Mouse (Mus musculus): ENCODE results near the gene Pfn3. TPM values are rescaled to one million over a fixed set of nuclear protein-coding genes. Genes with fewer than 3 reads are reported as not detected.

The Pfn3 gene
- polyA plus RNA-seq, 1 experiment from 2014 or later = not detected

DNA sequence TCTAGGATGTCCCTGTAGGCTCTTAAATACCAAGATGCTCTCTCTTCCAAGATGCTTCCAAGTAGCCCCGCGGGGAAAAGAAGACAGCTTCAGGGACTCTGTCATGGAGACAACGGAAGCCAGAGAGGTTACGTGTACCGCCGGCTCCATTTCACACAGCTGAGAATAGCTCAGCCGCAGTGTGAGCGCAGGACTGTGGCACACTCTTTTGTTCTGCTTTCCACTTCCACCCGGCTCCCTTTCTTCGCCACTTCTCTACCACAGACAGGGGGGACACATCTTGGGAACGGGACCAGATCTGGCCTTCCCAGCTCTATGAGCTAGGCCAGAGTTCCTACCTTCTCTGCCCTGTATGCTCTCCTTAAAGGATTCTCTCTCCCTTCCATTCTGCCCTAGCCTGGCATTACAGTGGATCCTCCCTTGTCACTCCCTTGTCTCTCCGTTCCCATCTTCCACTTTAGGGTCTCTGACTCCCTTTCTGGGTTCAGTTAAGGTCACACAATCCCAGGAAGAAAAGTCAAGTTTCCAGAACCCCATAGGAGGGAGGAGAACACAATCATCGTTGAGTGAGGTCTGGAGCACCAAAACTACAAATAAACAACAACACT is 9.1 kb downstream of the Pfn3 start:
- 53% methylated on average over 13 of the region's 13 CpGs for WGBS
- H3K4me1 ChIP-seq (ENCODE audit: control insufficient read depth, insufficient read depth, low read length) = peaks cover 8% of the 10 kb centered on the region
- peak overlapping the region; percentile 75 for H3K27ac ChIP-seq (replicated peaks; ENCODE audit: low read depth, low read length)
- H3K9ac ChIP-seq (replicated peaks; ENCODE audit: low read length) = peak overlapping the region; percentile 28; the same call in 1 of the 2 replicates
- 0 out of 2 replicates have a peak, but pooled peaks have one; percentile 12 for ATAC-seq (ENCODE audit: low FRiP score, low TSS enrichment)
- DNase-seq = no peak
- peak overlapping the region; percentile 16 for H3K4me2 ChIP-seq (ENCODE audit: low read length)
- H3K4me3 ChIP-seq (replicated peaks; ENCODE audit: low read depth, low read length) = no peak overlapping the region
- H3K36me3 ChIP-seq (ENCODE audit: control insufficient read depth, insufficient read depth, low read length) = no peaks in the 10 kb centered on the region
- H3K27me3 ChIP-seq (ENCODE audit: control insufficient read depth, insufficient read depth, low read length) = no peaks in the 10 kb centered on the region
- no peaks in the 10 kb centered on the region for H3K9me3 ChIP-seq (ENCODE audit: control insufficient read depth, low read length)

DNA sequence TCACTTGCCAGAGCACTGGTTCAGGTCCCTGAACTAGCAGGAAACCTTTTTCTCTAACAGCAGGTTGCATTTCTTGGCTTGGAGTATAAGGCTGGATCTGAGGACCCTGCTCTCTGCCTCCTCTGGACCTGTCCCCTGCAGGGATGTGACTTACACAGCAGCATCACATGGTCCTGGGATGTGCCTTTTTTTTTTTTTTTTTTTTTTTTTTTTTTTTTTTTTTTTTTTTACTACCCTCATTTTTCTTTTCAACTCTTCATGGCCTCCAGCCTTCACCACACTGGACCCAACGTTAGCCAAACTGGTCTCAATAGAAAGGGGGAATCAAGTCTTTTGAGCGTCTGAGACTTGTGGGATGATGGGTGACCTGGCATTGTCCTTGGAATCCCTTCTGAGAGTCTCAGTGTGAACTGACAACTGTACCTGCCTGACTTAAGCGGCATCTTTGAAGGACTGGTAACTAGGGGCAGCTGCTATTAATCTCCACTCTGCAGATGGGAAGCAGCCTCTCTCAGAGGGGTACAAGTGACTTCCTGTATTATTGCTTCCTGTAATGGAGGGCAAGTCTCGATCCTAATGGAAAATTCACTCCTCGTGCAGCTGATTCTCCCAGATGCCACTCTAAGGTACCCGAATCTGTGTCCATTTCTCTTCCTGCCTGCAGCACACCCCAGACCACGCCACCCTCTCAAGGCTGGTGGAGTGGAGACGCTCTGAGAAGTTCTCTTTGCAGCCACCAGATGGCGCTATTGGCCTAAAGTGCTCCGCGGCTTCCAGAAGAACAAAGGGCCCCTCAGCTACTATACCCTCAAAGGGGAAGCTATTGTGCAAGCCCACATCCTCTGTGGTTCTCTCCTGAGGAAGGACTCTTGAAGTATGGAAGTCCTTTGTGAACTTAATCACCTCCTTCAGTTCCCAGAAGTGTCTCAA is 9.9 kb downstream of the Pfn3 start:
- Histone ChIP-seq H3K4me2 (ENCODE audit: low read length) (peak overlapping the region; percentile 16), H3K4me3 (replicated peaks; ENCODE audit: low read depth, low read length) (no peak overlapping the region), H3K9me3 (ENCODE audit: control insufficient read depth, low read length) (no peaks in the 10 kb centered on the region), H3K9ac (replicated peaks; ENCODE audit: low read length) (peak overlapping the region; percentile 28; the same call in 1 of the 2 replicates), H3K4me1 (ENCODE audit: control insufficient read depth, insufficient read depth, low read length) (peaks cover 8% of the 10 kb centered on the region), H3K27ac (replicated peaks; ENCODE audit: low read depth, low read length) (peak overlapping the region; percentile 75), H3K36me3 (ENCODE audit: control insufficient read depth, insufficient read depth, low read length) (no peaks in the 10 kb centered on the region), H3K27me3 (ENCODE audit: control insufficient read depth, insufficient read depth, low read length) (no peaks in the 10 kb centered on the region)
- DNase-seq (peak; percentile 96), ATAC-seq (ENCODE audit: low FRiP score, low TSS enrichment) (peak; percentile 85)
- 14% methylated on average over 11 of the region's 11 CpGs for WGBS

DNA sequence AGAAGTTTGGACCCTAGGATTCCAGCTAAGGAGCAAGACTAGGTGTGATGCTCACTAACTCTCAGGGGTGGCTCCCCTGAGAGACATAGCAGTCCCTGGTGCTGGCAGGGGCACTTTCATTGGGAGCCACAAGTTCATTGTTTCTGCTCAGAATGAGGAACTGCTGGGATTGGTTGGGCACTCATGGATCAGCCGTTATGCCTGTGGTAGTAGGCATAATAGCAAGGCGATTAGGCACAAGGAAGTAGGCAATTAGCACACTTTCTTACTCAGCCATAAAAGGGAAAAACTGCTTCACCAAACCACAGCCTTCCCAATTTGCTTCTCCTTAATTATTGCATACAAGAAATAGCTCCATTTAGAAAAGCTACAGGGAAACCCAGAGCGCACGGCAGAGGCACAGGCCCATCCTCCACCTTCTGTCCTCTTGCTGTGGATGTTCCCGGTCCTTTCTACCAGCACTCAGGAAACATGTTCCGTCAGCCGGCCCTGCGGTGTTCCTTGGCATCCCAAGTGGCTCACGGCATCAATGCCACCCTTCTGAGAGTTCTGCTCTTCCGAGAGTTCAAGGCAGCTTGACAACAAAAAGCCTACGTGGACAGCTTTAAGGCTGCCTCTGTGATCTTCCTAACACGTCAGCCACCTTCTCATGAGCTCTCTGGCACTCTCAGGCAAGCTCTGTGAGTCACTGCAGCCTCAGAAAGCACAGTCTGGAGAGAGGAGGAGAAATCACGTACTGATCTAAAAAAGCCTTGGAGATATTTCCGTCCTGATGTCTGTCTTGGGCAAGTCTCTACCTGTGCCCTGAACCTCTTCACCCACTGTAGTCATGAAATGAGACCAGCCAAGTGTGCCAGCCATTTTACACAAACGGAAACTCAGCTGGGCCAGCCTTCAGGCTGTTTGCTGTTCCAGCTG is 10.8 kb downstream of the Pfn3 start:
- Histone ChIP-seq H3K9me3 (ENCODE audit: control insufficient read depth, low read length) (no peaks in the 10 kb centered on the region), H3K4me3 (replicated peaks; ENCODE audit: low read depth, low read length) (no peak overlapping the region), H3K36me3 (ENCODE audit: control insufficient read depth, insufficient read depth, low read length) (no peaks in the 10 kb centered on the region), H3K4me2 (ENCODE audit: low read length) (no peak overlapping the region), H3K27me3 (ENCODE audit: control insufficient read depth, insufficient read depth, low read length) (no peaks in the 10 kb centered on the region), H3K4me1 (ENCODE audit: control insufficient read depth, insufficient read depth, low read length) (peaks cover 8% of the 10 kb centered on the region), H3K9ac (replicated peaks; ENCODE audit: low read length) (no peak overlapping the region), H3K27ac (replicated peaks; ENCODE audit: low read depth, low read length) (peak overlapping the region; percentile 32; the same call in 1 of the 2 replicates)
- WGBS = 76% methylated on average over 15 of the region's 15 CpGs
- no peak for ATAC-seq (ENCODE audit: low FRiP score, low TSS enrichment)
- DNase-seq = no peak

DNA sequence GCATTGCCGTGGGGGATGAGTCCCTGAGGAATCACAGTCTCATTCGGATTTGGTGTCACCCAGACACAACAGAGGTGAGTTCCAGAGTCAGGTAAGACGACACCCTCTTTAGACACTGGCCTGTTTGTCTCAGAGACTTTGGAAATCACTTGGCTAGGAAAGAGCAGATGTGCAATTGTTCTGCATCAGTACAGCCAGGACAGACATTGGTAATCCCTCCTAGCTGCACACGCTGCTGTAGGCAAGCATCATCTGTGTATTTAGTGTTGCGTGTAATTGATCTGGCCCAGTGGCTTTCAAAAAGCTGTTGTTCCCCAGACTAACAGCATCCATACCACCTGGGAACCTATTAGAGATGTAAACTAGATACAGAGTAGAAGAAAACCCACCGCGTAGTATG is 11.8 kb downstream of the Pfn3 start:
- WGBS = 56% methylated on average over 7 of the region's 7 CpGs
- H3K36me3 ChIP-seq (ENCODE audit: control insufficient read depth, insufficient read depth, low read length) = no peaks in the 10 kb centered on the region
- ATAC-seq (ENCODE audit: low FRiP score, low TSS enrichment) (no peak), DNase-seq (peak; percentile 20)
- H3K27me3 ChIP-seq (ENCODE audit: control insufficient read depth, insufficient read depth, low read length) = no peaks in the 10 kb centered on the region
- H3K27ac ChIP-seq (replicated peaks; ENCODE audit: low read depth, low read length) = peak overlapping the region; percentile 32; the same call in 1 of the 2 replicates
- H3K4me3 ChIP-seq (replicated peaks; ENCODE audit: low read depth, low read length) = no peak overlapping the region
- H3K4me1 ChIP-seq (ENCODE audit: control insufficient read depth, insufficient read depth, low read length) = peaks cover 8% of the 10 kb centered on the region
- H3K4me2 ChIP-seq (ENCODE audit: low read length) = no peak overlapping the region
- no peak overlapping the region for H3K9ac ChIP-seq (replicated peaks; ENCODE audit: low read length)
- no peaks in the 10 kb centered on the region for H3K9me3 ChIP-seq (ENCODE audit: control insufficient read depth, low read length)

DNA sequence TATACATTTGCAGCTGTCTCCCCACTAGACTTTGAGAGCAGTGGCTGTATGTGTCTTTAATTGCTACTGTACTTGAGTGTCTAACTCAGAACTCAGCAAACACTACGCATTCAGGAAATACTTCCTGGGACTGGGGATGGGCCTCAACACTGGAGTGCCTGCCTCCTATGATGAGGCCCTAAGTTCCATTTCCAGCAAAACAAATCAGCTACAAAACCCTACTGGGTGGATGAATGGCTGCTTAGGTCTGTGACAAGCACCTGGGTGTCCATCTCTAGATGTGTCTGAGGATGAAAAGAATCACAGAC is 15.0 kb downstream of the Pfn3 start:
- H3K9me3 ChIP-seq (ENCODE audit: control insufficient read depth, low read length) = no peaks in the 10 kb centered on the region
- peaks cover 3% of the 10 kb centered on the region; the same call in 1 of the 2 replicates for H3K4me1 ChIP-seq (ENCODE audit: control insufficient read depth, insufficient read depth, low read length)
- no peak overlapping the region for H3K9ac ChIP-seq (replicated peaks; ENCODE audit: low read length)
- H3K27ac ChIP-seq (replicated peaks; ENCODE audit: low read depth, low read length) = no peak overlapping the region
- H3K27me3 ChIP-seq (ENCODE audit: control insufficient read depth, insufficient read depth, low read length) = no peaks in the 10 kb centered on the region
- ATAC-seq (ENCODE audit: low FRiP score, low TSS enrichment) = no peak
- WGBS = 91% methylated on average over 1 of the region's 1 CpGs
- no peaks in the 10 kb centered on the region for H3K36me3 ChIP-seq (ENCODE audit: control insufficient read depth, insufficient read depth, low read length)
- no peak overlapping the region for H3K4me2 ChIP-seq (ENCODE audit: low read length)
- no peak overlapping the region for H3K4me3 ChIP-seq (replicated peaks; ENCODE audit: low read depth, low read length)
- no peak for DNase-seq

DNA sequence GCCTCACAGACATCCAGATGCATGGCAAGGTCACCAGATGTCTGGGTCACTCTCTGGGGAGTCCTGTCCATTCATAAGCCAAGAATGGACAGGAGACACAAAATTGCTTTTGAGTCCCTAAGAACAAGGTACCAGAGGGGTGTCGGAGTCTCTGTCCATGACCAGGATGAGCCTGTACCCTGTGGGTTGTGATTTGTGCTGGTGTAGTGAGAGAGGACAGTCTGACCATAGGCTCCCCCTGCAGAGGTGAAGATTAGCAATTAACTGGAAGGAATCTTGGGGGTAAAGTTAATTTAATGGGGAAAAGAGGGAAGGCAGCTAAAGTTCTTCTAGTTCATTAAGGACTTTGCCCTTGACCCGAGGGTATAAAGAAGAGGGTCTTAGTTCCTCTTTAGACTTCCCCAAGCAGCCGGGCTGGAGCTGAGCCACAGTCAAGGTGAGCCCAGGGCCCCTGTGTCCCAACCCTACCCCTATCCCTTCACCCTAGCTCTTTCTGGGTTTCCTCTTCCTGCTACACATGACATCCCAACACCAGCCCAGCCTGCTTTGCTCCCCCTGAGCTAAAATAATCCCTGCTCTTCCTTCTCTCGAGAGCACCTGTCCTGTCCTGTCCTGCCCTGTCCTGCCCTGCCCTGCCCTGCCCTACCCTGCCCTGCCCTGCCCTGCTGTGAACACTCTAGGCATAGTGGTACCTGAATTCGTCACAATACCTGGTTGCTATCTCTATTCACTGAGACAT is 15.6 kb downstream of the Pfn3 start:
- H3K27ac ChIP-seq (replicated peaks; ENCODE audit: low read depth, low read length) = no peak overlapping the region
- 61% methylated on average over 5 of the region's 5 CpGs for WGBS
- H3K4me2 ChIP-seq (ENCODE audit: low read length) = no peak overlapping the region
- H3K9me3 ChIP-seq (ENCODE audit: control insufficient read depth, low read length) = no peaks in the 10 kb centered on the region
- no peaks in the 10 kb centered on the region for H3K27me3 ChIP-seq (ENCODE audit: control insufficient read depth, insufficient read depth, low read length)
- H3K9ac ChIP-seq (replicated peaks; ENCODE audit: low read length) = no peak overlapping the region
- no peaks in the 10 kb centered on the region for H3K36me3 ChIP-seq (ENCODE audit: control insufficient read depth, insufficient read depth, low read length)
- H3K4me1 ChIP-seq (ENCODE audit: control insufficient read depth, insufficient read depth, low read length) = peaks cover 3% of the 10 kb centered on the region; the same call in 1 of the 2 replicates
- H3K4me3 ChIP-seq (replicated peaks; ENCODE audit: low read depth, low read length) = no peak overlapping the region
- ATAC-seq (ENCODE audit: low FRiP score, low TSS enrichment) (no peak), DNase-seq (no peak)

DNA sequence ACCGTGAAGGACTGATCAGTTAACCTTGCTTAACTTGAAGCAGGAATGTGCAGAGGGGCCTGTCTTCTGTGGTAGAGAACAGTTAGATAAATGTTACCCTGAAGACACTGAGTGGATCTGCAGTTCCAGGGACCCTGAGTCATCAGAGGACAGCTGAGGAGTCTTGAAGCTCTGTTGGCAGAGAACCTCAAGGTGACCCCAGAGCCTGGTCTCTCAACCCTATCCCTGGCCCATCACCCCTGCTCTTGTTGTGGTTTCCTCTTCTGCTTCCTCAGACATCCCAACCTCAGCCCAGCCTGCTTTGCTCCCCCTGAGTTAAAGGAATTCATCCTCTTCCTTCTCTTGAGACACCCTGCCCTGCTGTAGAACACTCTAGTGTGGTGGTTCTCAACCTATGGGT is 16.9 kb downstream of the Pfn3 start, which contains the start of gene Slc34a1:
Gene Slc34a1 (plus strand): TSS at position 100 of the 400 bp plus-strand sequence.
- Histone ChIP-seq H3K9me3 (ENCODE audit: control insufficient read depth, low read length) (no peaks in the 10 kb centered on the region), H3K36me3 (ENCODE audit: control insufficient read depth, insufficient read depth, low read length) (no peaks in the 10 kb centered on the region), H3K4me2 (ENCODE audit: low read length) (no peak within 1 kb of the TSS), H3K27ac (replicated peaks; ENCODE audit: low read depth, low read length) (no peak within 1 kb of the TSS), H3K4me1 (ENCODE audit: control insufficient read depth, insufficient read depth, low read length) (no peaks in the 10 kb centered on the region), H3K4me3 (replicated peaks; ENCODE audit: low read depth, low read length) (no peak within 1 kb of the TSS), H3K27me3 (ENCODE audit: control insufficient read depth, insufficient read depth, low read length) (no peaks in the 10 kb centered on the region), H3K9ac (replicated peaks; ENCODE audit: low read length) (no peak within 1 kb of the TSS)
- 97% methylated on average over 1 of the region's 1 CpGs for WGBS
- ATAC-seq (ENCODE audit: low FRiP score, low TSS enrichment) (no peak), DNase-seq (no peak)

DNA sequence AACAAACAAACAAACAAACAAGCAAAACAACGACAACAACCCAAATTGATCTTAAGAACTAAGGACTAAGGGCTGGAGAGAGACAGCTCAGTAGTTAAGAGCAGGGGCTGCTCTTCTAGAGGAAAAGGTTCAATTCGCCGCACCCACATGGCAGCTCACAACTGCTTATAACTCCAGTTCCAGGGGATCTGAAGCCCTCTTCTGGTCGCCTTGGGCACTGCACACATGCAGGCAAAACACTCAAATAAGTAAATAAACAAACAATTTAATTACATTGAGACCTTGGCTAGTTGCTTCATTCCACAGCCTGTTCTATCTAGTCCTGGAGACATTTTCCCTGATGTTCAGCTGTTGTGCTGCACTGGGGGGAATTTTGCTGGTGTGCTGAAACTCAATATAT is 22.1 kb downstream of the Pfn3 start:
- Histone ChIP-seq H3K9me3 (ENCODE audit: control insufficient read depth, low read length) (no peaks in the 10 kb centered on the region), H3K27me3 (ENCODE audit: control insufficient read depth, insufficient read depth, low read length) (no peaks in the 10 kb centered on the region), H3K36me3 (ENCODE audit: control insufficient read depth, insufficient read depth, low read length) (no peaks in the 10 kb centered on the region), H3K27ac (replicated peaks; ENCODE audit: low read depth, low read length) (no peak overlapping the region), H3K9ac (replicated peaks; ENCODE audit: low read length) (no peak overlapping the region), H3K4me1 (ENCODE audit: control insufficient read depth, insufficient read depth, low read length) (no peaks in the 10 kb centered on the region), H3K4me2 (ENCODE audit: low read length) (no peak overlapping the region), H3K4me3 (replicated peaks; ENCODE audit: low read depth, low read length) (no peak overlapping the region)
- ATAC-seq (ENCODE audit: low FRiP score, low TSS enrichment) = no peak
- DNase-seq = no peak
- 64% methylated on average over 4 of the region's 4 CpGs for WGBS
